Mouse (Mus musculus) ovary, adult 10 weeks (tissue): Measurements from ENCODE around the gene B3galt6. TPM values are rescaled to one million over a fixed set of nuclear protein-coding genes. Genes with fewer than 3 reads are reported as not detected.

Experiments used
- polyA plus RNA-seq: library from polyadenylated mRNA; stranded (reverse); fragments of 350-450 nt; fragmentation: Illumina TruSeq; extraction: RNeasy Lipid Tissue Mini Kit (QIAGEN cat#74804); gene quantifications from one replicate; pipeline ENCODE4 v1.2.3, GENCODE M21; 2014

The B3galt6 gene
- 12.3 TPM for polyA plus RNA-seq

DNA sequence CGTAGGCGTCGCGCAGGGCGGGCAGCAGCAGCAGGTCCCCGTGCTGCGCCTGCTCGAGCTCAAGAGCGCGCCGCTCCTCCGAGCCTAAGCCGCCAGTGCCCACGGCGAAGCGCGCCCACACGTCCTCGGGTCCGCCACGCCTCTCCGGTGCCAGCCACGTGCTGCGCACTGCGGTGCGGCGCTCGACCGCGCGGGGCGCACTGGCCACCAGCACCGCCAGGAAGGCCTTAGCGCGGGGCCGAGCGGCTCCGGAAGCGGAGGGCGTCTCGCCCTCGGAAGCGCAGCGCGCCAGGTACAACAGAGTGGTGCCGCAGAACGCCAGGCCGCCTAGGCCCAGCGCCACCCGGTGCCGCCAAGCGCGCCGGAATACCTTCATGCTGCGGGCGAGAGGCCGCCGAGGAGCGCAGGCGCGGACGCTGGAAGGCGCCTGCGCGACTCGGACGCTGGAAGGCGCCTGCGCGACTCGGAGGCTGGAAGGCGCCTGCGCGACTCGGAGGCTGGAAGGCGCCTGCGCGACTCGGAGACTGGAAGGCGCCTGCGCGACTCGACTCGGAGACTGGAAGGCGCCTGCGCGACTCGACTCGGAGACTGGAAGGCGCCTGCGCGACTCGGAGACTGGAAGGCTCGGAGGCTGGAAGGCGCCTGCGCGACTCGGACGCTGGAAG, at the start of gene B3galt6, which contains the start of gene Sdf4:
B3galt6 (minus strand) TSS at position 409 of the 665 bp plus-strand sequence.
Sdf4 (plus strand) TSS at position 632 of the 665 bp plus-strand sequence.

DNA sequence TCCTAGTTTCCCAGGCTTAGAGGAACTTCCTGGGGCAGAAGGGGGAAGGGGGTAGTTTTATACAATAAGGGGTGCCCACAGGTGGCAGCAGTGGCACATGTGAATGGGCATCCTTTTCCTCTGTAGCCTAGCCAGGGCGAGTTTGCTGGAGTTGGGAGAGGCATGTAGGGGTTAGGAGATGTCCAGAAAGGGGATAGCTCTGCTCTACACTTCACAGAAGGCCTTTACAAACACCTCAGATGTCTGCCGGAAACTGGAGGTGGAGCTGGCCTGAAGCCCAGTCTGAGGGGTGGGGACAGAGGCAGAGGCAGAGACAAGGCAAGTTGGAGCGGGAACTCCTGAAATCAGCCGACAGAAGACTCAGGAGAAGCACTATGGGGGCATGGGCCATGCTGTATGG, 33.6 kb upstream of the B3galt6 start, which contains the start of gene Tnfrsf18:
Tnfrsf18 (plus strand) TSS at position 152 of the 400 bp plus-strand sequence.

GRCm38 (mm10) chr4:156013637-156014036, 21.2 kb upstream of the B3galt6 start, which contains the start of gene Tnfrsf4:
TSS of gene Tnfrsf4 (plus strand) at chr4:156013843.

GRCm38 (mm10) chr4:155962167-155962971, 30.1 kb downstream of the B3galt6 start, which contains the start of gene C1qtnf12:
TSS of gene C1qtnf12 (plus strand) at chr4:155962318.

DNA sequence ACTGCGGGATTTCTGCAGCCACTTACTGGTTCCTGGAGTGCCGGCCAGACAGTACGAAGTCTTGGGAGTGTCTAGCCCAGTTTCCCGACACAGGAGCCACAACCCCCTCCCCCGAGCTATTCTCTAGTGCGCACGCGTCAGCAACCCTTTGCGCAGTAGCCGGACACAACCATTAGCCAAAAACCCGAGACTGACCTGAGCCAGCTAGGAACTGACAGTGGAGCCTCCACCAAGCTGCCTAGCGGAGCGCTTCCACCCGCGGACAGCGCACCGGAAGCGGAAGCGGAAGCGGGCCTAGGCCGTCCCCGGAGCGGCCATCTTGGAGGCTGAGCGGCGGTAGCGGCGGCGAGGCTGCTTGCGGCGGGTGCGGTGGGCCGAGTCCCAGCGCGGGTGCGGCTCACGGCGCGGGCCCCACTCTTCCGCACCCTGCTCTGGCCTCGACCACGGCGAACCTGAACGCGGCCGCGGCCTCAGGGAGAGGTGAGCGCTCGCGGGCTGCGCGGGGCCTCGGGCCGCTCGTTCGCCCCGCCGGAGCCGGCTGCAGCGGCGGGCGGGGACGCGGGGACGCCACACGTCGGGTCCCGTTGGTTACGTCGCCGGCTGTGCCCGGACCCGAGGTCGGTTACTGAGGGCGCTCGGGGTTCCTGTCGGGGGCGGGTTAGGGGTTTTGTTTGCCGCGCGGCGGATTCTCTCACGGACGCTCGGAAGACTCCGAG, 48.8 kb downstream of the B3galt6 start, which contains the start of gene Ube2j2:
Ube2j2 (plus strand) TSS at position 298 of the 716 bp plus-strand sequence.

Other genes with a start within 250 kb of the B3galt6 start
- 5.5 TPM for gene Atad3a, start 231.6 kb downstream of the B3galt6 start, polyA plus RNA-seq
- gene Vwa1, start 218.0 kb downstream of the B3galt6 start, polyA plus RNA-seq: 1.6 TPM
- gene Tmem88b, start 206.8 kb downstream of the B3galt6 start, polyA plus RNA-seq: 0.77 TPM
- gene Ankrd65, start 202.2 kb downstream of the B3galt6 start, polyA plus RNA-seq: not detected
- 34.3 TPM for gene Mrpl20, start 189.8 kb downstream of the B3galt6 start, polyA plus RNA-seq
- gene Ccnl2, start 180.2 kb downstream of the B3galt6 start, polyA plus RNA-seq: 39.8 TPM
- gene Aurkaip1, start 161.4 kb downstream of the B3galt6 start, polyA plus RNA-seq: 3.9 TPM
- 108 TPM for gene Mxra8, start 153.0 kb downstream of the B3galt6 start, polyA plus RNA-seq
- 0.94 TPM for gene Dvl1, start 145.2 kb downstream of the B3galt6 start, polyA plus RNA-seq
- gene Tas1r3, start 129.3 kb downstream of the B3galt6 start, polyA plus RNA-seq: not detected
- gene Cptp, start 123.2 kb downstream of the B3galt6 start, polyA plus RNA-seq: 3.6 TPM
- 2.1 TPM for gene Ints11, start 123.1 kb downstream of the B3galt6 start, polyA plus RNA-seq
- 0.77 TPM for gene Pusl1, start 100.9 kb downstream of the B3galt6 start, polyA plus RNA-seq
- 0.48 TPM for gene Acap3, start 100.8 kb downstream of the B3galt6 start, polyA plus RNA-seq
- gene Ube2j2, start 48.8 kb downstream of the B3galt6 start, polyA plus RNA-seq: 88.7 TPM
- gene C1qtnf12, start 30.3 kb downstream of the B3galt6 start, polyA plus RNA-seq: 6.4 TPM
- 181 TPM for gene Sdf4, start 223 bp upstream of the B3galt6 start, polyA plus RNA-seq
- not detected for gene Tnfrsf4, start 21.2 kb upstream of the B3galt6 start, polyA plus RNA-seq
- gene Tnfrsf18, start 33.5 kb upstream of the B3galt6 start, polyA plus RNA-seq: not detected
- gene Ttll10, start 66.8 kb upstream of the B3galt6 start, polyA plus RNA-seq: not detected
- 2.7 TPM for gene 9430015G10Rik, start 117.3 kb upstream of the B3galt6 start, polyA plus RNA-seq
- not detected for gene Rnf223, start 137.9 kb upstream of the B3galt6 start, polyA plus RNA-seq
- 10.2 TPM for gene Agrn, start 204.8 kb upstream of the B3galt6 start, polyA plus RNA-seq
- not detected for gene Isg15, start 208.2 kb upstream of the B3galt6 start, polyA plus RNA-seq
- 0.83 TPM for gene AW011738, start 210.7 kb upstream of the B3galt6 start, polyA plus RNA-seq
- gene Perm1, start 223.2 kb upstream of the B3galt6 start, polyA plus RNA-seq: not detected
- gene Plekhn1, start 242.2 kb upstream of the B3galt6 start, polyA plus RNA-seq: 1.7 TPM
- 8.8 TPM for gene Noc2l, start 243.4 kb upstream of the B3galt6 start, polyA plus RNA-seq